In genomic region chr2:132343846-132344245, GRCm38 (mm10) we compare ENCODE assay signal across 27 mouse cellular contexts. TPM values are rescaled to one million over a fixed set of nuclear protein-coding genes. Genes with fewer than 3 reads are reported as not detected.
DNase-seq lines count a peak whose midpoint lies in the region; ATAC-seq and TF ChIP-seq lines count a peak whose summit lies in the region.
"Had no signal": no experiment of that assay in that cellular context is flagged by ENCODE, and none has a peak within 500 bp of the region (broad histone marks: within the 10 kb centered on the region; RNA-seq: fewer than 3 reads in every experiment).

No protein-coding gene starts in this region.

- H3K27ac ChIP-seq in forebrain, embryonic 14.5 days (ENCODE audit: low read depth, low read length): no peak overlapping the region
- H3K27ac ChIP-seq in forebrain, embryonic 13.5 days: no peak overlapping the region
- H3K27ac ChIP-seq in midbrain, embryonic 15.5 days: no peak overlapping the region
- H3K27ac ChIP-seq: embryonic facial prominence, embryonic 15.5 days; hindbrain, embryonic 15.5 days; kidney, postnatal 0 days; macrophage had no signal

- no peak for TF ChIP-seq POLR2A in brain, embryonic 14.5 days (IDR thresholded peaks at IDR 0.05; ENCODE audit: borderline replicate concordance, extremely low read depth, insufficient read depth, insufficient read length, poor library complexity, severe bottlenecking)

- H3K9me3 ChIP-seq in forebrain, embryonic 14.5 days (replicated peaks; ENCODE audit: control insufficient read depth, low read length): no peaks in the 10 kb centered on the region
- no peaks in the 10 kb centered on the region for H3K9me3 ChIP-seq in forebrain, embryonic 13.5 days (replicated peaks)
- H3K9me3 ChIP-seq in midbrain, embryonic 15.5 days: no peaks in the 10 kb centered on the region
- H3K9me3 ChIP-seq: embryonic facial prominence, embryonic 15.5 days; hindbrain, embryonic 15.5 days had no signal

- WGBS in forebrain, embryonic 14.5 days: 87% methylated on average over 11 of the region's 11 CpGs
- WGBS in forebrain, embryonic 13.5 days: 87% methylated on average over 11 of the region's 11 CpGs
- WGBS in midbrain, embryonic 15.5 days: 89% methylated on average over 11 of the region's 11 CpGs

- H3K4me3 ChIP-seq in forebrain, embryonic 14.5 days (ENCODE audit: low read depth, low read length): no peak overlapping the region
- H3K4me3 ChIP-seq in forebrain, embryonic 13.5 days: no peak overlapping the region
- H3K4me3 ChIP-seq in midbrain, embryonic 15.5 days: no peak overlapping the region
- H3K4me3 ChIP-seq: embryonic facial prominence, embryonic 15.5 days; hindbrain, embryonic 15.5 days had no signal

- H3K36me3 ChIP-seq in forebrain, embryonic 14.5 days (ENCODE audit: control insufficient read depth, insufficient read depth, low read length): no peaks in the 10 kb centered on the region
- no peaks in the 10 kb centered on the region for H3K36me3 ChIP-seq in forebrain, embryonic 13.5 days (ENCODE audit: poor library complexity, severe bottlenecking)
- no peaks in the 10 kb centered on the region for H3K36me3 ChIP-seq in midbrain, embryonic 15.5 days (replicated peaks)
- H3K36me3 ChIP-seq: embryonic facial prominence, embryonic 15.5 days; hindbrain, embryonic 15.5 days had no signal

- no peaks in the 10 kb centered on the region for H3K27me3 ChIP-seq in forebrain, embryonic 14.5 days (replicated peaks; ENCODE audit: control insufficient read depth, insufficient read depth, low read length)
- no peaks in the 10 kb centered on the region for H3K27me3 ChIP-seq in forebrain, embryonic 13.5 days
- no peaks in the 10 kb centered on the region for H3K27me3 ChIP-seq in midbrain, embryonic 15.5 days (replicated peaks)
- H3K27me3 ChIP-seq: embryonic facial prominence, embryonic 15.5 days; hindbrain, embryonic 15.5 days had no signal

- DNase-seq in forebrain, embryonic 14.5 days (ENCODE audit: low spot score): peak; percentile 8
- DNase-seq in brain, embryonic 14.5 days (ENCODE audit: low read depth): peak; percentile 7
- peak; percentile 29 to 44 for DNase-seq in layer of hippocampus, adult 8-10 months (ENCODE audit: low spot score in 2 of 2)
- DNase-seq in layer of hippocampus, postnatal 36 days: peak; percentile 38 to 45
- DNase-seq in frontal cortex, adult 2 months (ENCODE audit: extremely low spot score in 1 of 2, low spot score in 1 of 2): no peak
- DNase-seq in gastrocnemius, postnatal 10 days: no peak
- DNase-seq: adrenal gland, adult 8-10 months; B cell, adult 2 months; embryo, embryonic 11 days; kidney, adult 2 months; liver, postnatal 0 days had no signal

- no peak for ATAC-seq in forebrain, embryonic 14.5 days
- no peak for ATAC-seq in forebrain, embryonic 13.5 days
- no peak for ATAC-seq in midbrain, embryonic 15.5 days (replicated peaks)
- ATAC-seq: liver, postnatal 0 days; lung, postnatal 0 days had no signal

- no peak overlapping the region for H3K9ac ChIP-seq in forebrain, embryonic 14.5 days (ENCODE audit: low read length)
- no peak overlapping the region for H3K9ac ChIP-seq in forebrain, embryonic 13.5 days
- H3K9ac ChIP-seq in midbrain, embryonic 15.5 days: no peak overlapping the region
- H3K9ac ChIP-seq: embryonic facial prominence, embryonic 15.5 days; hindbrain, embryonic 15.5 days; liver, postnatal 0 days had no signal

- TF ChIP-seq CTCF in brain, embryonic 14.5 days (IDR thresholded peaks at IDR 0.05; ENCODE audit: borderline replicate concordance, extremely low read depth, insufficient read depth, insufficient read length): no peak

- no peaks in the 10 kb centered on the region for H3K4me1 ChIP-seq in forebrain, embryonic 14.5 days (ENCODE audit: control insufficient read depth, insufficient read depth, low read length)
- no peaks in the 10 kb centered on the region for H3K4me1 ChIP-seq in forebrain, embryonic 13.5 days
- no peaks in the 10 kb centered on the region for H3K4me1 ChIP-seq in midbrain, embryonic 15.5 days
- H3K4me1 ChIP-seq: embryonic facial prominence, embryonic 15.5 days; hindbrain, embryonic 15.5 days had no signal

- H3K4me2 ChIP-seq in forebrain, embryonic 14.5 days (ENCODE audit: low read length): no peak overlapping the region
- H3K4me2 ChIP-seq in forebrain, embryonic 13.5 days: no peak overlapping the region
- H3K4me2 ChIP-seq in midbrain, embryonic 15.5 days: no peak overlapping the region
- H3K4me2 ChIP-seq: embryonic facial prominence, embryonic 15.5 days; heart, embryonic 11.5 days; hindbrain, embryonic 15.5 days had no signal

RNA-seq across cellular contexts. Expression of gene Prokr2, which starts 41.4 kb away (rescaled TPM):
- polyA plus RNA-seq in forebrain, embryonic 14.5 days (2014; fragmentation: Nextera tagmentation; extraction: Ambion mirVana): 6.5 and 8.6 TPM in 2 replicates
- 4.1 and 6.1 TPM in 2 replicates for polyA plus RNA-seq in forebrain, embryonic 13.5 days (2015; fragmentation: Nextera tagmentation; extraction: Ambion mirVana)
- 3.5 and 5.7 TPM in 2 replicates for polyA plus RNA-seq in brain, embryonic 14.5 days (2012; rRNA removed)
- total RNA-seq in layer of hippocampus, adult 8-10 months (2022): 1 to 10 TPM; 3.3 to 5.0 (median 3.7) TPM
- total RNA-seq in layer of hippocampus, postnatal 36 days (2021): 1 to 10 TPM; 2.2 to 2.4 TPM
- 6.7 and 7.1 TPM in 2 replicates for polyA plus RNA-seq in frontal cortex, adult 2 months (2012; rRNA removed)
- polyA plus RNA-seq in midbrain, embryonic 15.5 days (2015; fragmentation: Nextera tagmentation; extraction: Ambion mirVana): 6.3 and 6.9 TPM in 2 replicates
- not detected for total RNA-seq in gastrocnemius, postnatal 10 days (2021)
- total RNA-seq: gastrocnemius, adult 18-20 months; gastrocnemius, postnatal 4 days; hematopoietic stem cell, adult 5-6 weeks; liver, adult 2 months; MEL; neutrophil, adult 5-6 weeks had no signal
- polyA plus RNA-seq: kidney, adult 2 months; large intestine, adult 2 months; liver, adult 2 months; lung, postnatal 0 days; macrophage; urinary bladder, adult 2 months had no signal

Comparison
In these comparisons a context has a peak if more than half of its experiments do, and no peak if none do; other contexts are left out.
1. DNase-seq: peak in forebrain, embryonic 14.5 days (single experiment), brain, embryonic 14.5 days (single experiment), layer of hippocampus, adult 8-10 months (2 of 2) and layer of hippocampus, postnatal 36 days (2 of 2); none in frontal cortex, adult 2 months (0 of 2) and gastrocnemius, postnatal 10 days (single experiment).